Mouse (Mus musculus) retina, postnatal 1 day (tissue): ENCODE data around the gene Psma5.

Experiments used
- DNase-seq: peaks from one replicate; pipeline ENCODE4 v3.0.0-alpha.2; 2012

The Psma5 gene

DNA sequence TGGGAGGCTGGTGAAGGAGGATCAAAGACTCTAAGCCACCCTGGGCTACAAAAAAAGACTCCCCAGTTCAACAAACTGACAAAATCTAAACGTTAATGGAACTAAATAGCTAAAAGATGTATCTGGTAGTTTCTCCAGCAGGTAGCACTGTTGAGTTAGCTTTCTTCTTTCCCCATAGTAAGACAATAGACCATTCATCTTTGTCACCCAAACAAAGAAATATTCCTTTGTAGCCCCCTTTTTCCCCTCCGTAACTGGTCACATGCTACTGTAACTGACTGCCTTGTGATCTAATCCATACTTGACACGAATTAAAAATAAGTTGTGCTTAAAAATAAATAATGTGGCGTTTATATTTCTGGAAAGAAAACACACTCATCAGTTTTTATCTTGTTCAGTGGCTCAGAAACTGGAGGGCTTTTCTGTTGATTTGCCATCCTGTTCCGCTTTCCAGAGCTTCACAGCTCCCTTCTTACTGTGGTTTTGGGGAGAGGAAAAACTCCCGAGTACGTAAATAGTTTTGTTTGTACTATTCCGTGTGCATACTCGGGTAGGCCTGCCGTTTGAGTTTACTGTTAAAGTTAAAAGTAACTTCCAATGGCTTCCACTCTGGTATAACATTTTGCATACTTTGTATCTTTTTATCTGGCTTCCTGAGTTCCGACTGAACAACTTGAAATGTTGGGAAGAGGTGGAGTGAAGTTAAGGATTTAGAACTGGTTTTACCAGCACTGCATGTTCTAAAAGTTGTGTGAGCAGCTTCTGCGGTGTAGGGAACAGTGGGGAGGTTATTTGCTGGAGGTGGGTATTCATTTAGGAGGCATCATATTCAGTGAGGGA, 25.9 kb downstream of the Psma5 start:
- peak; percentile 87 for DNase-seq

DNA sequence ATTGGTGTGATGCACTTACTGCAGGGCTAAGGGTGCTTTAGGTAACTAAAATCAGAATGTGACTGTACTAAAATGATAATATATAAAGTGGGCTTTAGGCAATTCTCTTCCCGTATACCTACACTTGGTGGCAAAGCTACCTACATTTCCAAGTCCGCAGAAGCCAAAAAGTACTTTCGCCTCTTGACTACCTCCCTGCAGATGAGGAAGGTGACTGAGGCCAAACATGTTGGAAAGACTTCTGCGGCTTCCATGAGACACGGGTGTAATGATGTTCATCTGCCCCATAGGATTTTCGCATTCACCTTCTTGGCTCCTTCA, 26.5 kb downstream of the Psma5 start:
- no peak for DNase-seq

DNA sequence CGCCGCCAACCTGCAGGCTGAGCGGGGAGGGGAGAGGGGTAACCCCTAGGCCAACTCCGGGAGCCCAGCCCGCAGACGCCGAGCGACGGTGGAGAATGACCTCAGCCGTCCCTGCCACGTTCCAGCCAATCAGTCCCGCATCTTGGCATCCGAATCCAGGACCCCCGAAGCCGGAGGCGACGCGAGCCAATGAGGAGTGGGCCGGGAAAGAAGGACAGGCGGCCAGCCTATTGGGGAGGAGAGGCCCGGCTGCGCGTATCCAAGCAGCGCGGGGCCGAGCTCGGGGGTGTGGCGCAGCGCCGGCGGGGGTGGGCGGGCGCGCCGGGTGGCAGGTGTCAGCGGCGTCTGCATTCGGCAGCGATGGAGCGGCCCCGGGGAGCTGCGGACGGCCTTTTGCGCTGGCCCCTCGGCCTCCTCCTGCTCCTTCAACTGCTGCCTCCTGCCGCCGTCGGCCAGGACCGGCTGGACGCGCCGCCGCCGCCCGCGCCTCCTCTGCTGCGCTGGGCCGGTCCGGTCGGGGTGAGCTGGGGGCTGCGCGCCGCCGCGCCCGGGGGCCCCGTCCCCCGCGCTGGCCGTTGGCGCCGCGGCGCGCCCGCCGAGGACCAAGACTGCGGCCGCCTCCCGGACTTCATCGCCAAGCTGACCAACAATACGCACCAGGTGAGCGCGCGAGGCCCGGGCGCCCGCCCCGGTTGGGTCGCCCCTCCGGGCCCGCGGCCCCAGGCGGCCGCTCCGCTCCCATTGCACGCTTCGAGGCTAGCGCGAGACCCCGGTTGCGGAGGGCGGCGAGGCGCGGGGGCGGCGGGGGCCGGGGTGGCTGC, 27.3 kb downstream of the Psma5 start, which contains the start of gene Sort1:
TSS of gene Sort1 (plus strand) at position 302 of the 821 bp plus-strand sequence.
- DNase-seq, result peak; percentile 98

DNA sequence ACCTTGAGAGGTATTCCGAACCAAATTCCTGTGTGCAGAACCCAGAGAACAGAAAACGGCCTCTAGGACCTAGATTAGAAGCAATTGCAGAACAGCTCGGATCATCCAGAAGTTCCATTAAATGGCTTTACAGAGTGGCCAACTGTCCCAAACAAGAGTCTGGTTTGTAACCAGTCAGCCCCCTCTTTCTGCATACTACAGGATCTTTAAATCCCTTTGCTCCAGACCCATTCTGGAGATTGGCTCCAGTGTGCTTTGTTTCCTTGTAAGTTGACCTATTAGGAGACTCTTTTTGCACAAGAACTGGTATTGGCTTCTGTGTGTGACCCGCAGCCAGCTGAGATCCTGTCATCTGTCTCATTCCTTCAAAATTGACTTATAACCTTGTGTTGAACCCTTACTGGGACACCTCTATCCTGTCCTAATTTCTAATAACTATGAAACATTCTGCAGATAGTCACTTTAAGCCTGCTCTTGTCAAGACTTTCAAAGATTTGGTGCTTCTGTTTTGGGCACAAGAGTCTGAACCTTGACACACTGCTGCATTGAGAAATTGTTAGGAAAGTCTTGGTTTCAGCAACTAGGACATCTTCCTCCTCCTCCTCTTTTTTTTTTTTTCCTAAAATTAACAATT, 28.5 kb downstream of the Psma5 start:
- DNase-seq, result no peak

DNA sequence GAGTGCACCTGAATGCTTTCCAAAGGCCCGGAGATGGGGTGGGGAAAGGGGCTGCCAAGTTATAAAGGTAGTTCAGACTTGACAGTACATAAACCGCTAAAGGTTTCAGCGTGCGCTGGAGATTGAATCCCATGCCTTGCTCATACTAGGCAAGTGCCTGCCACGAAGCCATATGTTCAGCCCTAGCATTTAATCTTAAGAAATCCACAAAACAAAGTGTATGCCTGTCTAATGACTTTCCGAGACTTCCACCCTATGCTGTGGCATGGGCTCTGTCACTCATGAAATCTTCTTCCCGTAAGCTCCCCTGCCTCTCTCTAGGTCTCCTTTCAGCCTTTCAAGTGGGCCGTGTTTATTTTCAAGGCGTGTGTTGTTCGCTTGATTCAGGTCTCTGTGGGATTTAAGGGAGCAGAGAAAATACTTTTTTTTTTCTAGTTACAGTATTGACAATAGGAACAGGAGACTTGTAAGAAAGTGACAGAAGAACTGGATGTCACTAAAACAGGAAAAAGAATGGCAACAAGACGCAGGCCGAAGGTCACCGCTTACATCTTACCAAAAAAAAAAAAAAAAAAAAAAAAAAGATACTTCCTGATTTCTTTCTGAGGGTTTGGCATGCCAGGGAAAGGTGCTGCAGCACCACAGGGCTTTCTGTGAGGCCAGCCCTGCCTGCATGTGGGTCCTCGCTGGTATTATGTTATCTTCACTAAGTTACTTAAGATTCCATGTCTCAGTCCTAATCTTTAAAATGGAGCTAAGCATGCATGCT, 30.1 kb downstream of the Psma5 start:
- no peak for DNase-seq

DNA sequence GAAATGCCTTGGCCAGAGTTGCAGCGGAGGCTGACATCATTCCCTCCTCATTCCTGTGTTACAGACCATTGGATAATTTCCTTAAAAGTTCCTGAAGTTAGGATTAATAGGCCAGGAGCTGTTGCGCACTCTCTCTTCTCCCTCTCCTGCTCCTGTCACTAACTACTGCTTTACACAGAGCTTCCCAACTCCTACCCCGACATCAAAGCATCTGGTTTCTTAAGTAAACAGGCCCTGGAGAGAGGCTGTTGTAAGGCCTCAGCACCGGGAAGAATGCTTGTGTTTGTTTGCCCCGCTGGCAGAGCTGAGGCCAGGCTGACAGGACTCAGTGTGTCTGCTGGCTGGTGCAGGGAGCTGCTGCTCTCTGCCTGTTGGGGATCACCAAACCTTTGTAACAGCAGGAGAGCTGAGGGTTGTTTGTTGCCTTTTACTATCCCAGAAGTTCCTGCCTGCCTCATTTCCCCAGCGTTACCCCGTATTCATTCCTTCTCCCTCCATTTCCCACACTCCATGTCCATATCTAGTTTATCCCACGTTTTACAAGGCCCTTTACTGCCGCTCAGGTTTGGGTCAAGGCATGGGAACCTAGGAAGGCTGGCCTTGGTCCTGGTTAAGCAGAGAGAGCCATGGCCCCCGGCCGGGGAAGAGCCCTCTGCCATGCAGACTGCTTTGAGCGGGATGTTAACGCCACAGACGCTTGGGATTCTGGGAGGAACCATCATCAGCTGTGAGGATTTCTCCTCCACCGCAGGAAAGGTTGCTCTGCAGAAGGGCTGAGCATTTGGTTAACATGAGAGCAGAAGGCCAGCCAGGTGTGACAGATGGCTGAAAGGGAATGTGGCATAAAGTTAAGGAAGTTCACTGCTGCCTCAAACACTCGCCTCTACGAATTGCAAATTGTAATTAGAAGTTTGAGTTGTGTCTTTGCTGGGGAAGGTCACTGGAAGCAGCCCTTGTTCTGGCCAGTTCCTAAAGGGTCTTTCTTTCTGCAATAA, 31.4 kb downstream of the Psma5 start:
- DNase-seq, result no peak

DNA sequence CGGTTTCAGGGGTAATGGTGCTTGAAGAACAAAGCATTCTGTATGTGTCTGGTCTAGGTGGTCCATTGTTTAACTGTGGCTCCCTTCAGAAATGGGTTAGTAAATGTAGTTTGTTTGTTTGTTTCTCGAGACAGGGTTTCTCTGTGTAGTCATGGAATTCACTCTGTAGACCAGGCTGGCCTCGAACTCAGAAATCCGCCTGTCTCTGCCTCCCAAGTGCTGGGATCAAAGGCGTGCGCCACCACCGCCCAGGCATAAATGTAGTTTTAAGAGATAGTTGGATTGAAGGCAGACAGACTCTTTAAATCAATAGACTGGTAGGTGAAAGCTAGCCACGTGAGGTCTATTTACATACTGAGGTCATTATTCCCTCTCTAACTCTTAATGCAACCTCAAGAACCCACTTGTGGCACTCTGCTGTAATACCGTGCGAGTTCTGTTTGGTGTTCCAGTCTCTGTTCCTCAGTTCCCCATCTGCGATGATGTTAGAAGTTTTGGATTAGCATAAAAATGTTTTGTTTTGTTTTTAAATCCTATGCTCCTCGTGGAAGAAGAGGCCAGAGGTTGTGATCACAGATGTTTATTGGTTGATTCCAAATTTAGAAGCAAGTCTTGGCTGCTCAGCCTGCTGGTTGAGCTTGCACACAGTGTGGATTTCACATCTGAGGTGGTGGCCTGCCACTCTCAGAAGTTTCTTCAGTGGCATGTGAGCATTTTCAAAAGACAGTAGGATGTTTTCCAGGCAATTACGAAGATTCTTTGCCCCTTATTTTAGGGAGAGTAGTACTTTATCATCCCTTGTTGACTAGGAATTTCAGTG, 32.8 kb downstream of the Psma5 start:
- no peak for DNase-seq

DNA sequence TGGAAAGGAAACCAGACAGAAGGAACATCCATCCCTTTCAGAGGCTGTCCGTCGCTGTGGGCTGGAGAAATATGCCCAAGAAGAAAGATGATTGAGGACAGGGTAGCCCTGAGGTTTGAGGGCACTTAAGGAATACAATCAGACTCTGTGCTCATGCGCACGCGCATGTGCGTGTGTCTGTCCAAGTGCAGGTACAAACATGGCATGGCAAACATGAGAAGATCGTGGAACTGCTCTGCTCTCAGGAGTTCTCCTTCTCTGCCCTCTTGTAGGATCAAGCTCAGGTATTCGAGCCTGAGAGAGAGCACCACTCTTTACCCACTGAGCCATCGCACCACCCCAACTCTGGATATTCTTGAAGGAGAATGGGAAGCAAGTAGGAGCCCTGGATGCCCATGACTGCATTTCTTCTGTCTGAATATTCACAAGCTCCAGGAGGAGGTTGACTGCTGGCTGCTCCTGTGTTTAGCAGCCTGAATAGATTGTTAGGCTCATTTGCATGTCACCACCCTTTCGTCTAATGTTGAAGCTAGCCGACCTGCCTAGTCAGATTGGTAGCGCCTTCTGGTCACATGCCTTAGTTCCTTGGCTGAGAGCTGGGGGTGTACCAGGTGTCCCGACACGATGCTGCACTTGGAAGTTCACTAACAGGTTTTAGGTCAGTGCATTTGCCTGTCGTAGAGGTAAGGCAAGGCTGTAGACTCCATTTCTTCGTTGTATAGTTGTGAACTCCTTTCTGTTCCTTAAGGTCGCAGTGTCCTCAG, 34.5 kb downstream of the Psma5 start:
- no peak for DNase-seq

DNA sequence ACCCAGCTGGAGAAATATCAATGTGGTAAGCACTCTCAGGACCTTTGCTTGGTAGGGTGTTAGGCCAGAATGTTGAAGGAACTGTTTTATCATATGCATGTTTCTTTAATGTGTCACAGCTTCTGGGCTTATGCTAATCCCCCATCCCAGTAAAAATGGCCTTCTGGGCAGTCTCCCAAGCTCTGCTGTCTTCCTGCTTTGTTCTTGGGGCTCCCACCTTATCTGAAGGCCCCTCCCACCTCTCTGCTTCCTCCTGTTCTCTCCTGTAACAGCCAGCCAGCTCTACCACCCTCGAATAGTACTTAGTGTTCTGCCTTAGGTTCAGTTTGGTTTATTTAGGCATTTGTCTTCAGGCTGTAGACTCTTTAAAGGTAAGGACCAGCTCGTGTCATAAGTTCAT, 37.7 kb downstream of the Psma5 start:
- DNase-seq, result no peak

DNA sequence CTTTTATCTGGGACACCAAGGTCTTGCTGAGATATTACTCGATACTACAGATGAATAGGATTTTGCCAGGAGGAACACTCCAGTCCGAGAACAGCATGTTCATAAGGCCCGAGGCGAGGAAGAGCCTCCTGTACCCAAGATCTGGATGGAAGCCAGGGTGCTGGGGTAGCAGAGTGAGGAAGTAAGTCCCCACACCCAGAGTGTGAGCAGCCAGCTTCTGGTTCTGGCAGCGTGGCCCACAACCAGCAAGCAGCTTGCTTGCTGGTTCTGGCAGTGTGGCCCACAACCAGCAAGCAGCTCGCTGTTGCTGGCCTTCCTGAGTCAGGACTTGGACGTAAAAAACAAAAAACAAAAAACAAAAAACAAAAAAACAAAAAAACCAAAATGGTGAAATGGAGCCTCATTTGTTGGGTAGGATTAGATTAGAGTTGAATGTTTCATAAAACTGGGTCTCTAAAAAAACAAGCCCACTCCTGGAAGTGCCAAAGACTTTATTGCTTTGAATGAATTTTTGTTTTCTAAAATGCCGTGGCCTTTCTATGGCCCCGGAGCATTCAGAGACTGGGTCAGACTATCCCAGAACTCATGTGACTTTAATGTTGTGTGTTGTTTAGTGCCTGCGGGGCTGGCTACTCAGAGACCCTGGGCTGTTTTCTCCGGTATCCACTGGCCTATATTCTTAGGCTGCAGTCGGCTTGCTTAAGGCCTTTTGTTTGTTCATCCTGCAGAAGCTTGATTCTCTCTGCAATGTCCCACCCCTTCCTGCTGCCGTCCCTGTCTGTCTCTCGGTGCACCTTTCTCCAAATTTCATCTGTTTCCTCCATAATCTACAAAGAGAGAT, 38.9 kb downstream of the Psma5 start:
- DNase-seq, result peak; percentile 50

DNA sequence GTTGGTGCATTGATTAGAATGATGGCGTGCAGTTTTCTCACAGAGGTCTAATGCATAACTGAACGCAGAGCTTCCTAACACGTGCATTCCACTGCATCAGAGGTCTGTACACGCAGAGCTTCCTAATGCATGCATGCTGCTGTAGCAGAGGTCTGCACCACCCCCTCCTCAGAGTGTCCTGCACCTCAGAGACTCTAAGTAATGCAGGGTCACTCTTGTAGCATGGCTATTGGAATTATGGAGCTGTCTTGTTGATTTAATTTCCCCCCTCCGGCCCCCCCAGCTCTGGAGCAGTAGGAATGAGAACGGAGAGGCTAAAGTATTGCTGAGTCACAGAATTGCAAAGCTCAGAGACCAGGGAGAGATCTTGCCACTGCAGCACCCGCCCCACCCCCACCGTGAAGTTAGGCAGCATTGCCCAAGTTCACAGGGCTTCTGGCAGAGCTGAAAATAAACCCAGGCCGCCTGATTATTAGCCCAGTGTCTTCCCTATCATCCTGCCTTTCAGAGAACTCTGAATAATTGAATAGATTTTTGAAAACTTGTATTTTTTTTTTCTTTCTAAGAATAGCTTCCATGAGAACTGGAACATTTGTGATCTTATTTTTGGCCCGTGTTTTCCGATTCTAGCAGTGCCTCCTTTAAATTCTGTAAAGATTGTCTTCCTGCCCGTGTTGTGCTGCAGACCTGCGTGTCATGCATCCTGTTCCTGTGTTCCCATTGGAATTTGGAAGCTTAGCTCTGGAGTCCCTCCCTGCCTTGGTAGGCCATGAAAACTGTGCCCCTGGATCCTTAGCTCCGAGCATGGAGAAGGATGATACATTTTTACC, 39.7 kb downstream of the Psma5 start:
- peak; percentile 64 for DNase-seq

DNA sequence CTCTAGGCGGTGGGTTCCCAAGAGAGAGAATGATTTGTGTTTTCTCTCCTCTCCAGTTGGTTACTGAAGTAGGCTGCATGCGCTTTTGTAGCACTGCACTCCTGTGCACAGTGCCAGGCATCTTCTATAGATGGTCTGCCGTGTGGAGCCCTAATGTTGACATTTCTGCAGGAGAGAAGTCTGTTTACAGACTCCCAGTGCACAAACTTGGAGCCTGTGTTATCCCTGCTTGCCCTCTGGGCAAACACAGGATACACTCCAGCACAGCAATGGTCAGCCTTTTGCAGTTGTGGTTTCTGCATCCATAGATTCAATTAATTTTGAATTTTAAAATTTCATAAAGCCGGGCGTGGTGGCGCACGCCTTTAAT, 40.3 kb downstream of the Psma5 start:
- DNase-seq, result no peak

DNA sequence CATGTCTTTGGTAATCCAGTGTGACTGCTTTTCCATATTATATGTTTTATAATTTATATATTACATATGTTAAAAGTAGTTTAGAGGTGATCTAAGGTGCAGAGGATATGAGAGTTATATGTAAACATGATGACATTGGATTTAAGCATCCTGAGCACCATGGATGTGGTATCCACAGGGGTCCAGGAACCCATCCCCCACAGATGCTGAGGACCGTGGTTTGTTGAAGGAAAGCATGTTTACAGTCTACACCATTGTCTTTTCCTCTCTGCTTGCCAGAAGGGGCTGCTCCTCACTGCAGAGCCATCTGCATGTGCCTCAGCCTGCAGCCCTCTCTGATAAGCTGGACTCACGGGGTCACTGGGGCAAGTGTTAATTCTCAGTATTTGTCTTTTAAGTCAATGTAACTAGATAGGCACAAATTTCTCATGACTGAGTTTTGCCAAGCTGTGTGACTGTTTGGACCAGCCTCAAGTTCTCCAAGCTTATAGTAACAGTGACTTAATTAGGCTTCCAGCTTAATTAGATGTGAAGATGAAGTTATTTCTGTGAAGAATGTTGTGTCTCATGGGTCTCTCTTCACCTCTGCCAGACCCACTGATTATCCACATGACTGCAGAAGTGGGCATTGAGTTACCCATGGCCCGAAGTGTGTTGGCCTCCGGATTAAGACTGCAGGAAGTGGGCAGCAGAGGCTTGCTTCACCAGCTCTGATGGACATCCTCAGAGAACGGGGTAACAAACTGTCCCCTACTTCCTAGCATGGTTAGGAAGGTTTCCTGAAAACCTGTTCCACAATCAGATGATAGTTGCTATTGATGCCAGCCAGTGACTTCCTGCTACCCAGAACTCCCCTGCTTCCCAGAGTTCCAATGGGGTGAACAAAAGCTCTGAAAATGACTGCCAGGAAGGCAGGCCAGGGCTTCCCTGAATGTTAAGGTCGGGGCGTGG, 41.2 kb downstream of the Psma5 start:
- DNase-seq, result peak; percentile 61

DNA sequence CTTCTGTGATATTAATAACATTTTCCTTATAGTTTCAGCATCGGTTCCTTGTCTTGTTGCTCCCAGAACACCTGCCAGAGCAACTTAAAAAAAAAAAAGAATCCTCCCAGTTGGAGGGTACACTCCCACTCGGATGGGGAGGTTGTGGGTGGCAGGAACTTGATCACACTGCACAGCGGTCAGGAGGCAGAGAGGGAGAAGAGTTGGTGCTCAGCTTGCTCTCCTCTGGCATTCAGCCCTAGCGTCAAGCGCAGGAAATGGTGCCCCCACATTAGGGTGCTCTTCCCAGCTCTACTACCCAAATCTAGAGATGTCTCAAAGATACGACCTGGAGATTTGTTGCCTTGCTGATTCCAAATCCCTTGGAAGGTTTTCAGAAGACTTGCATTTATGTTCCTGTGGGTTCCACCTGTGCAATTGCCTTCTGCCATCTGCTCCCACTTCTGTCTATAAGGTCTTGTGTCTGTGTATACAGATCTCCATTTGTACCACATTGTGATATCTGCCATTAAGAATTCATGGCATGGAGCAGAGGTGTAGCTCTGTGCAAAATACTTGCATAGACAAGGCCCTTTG, 43.8 kb downstream of the Psma5 start:
- DNase-seq, result no peak

DNA sequence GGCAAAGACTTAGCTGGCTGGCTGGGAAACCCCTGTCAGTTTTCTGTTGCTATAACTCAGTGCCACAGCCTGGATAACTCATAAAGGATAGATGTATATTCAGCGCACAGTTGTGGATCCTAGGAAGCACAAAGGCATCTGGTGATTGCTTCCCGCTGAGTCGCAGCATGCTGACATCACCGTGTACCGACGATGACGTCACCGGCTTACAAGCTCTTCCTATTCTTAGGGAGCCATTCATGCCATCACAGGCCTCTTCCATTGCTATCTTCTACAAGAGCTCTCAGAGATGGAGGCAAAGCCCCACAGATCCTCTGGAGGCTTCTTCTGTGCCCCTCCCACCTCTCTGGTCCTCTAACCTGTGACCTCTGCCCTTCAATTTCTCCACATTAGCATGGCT, 47.0 kb downstream of the Psma5 start:
- no peak for DNase-seq

DNA sequence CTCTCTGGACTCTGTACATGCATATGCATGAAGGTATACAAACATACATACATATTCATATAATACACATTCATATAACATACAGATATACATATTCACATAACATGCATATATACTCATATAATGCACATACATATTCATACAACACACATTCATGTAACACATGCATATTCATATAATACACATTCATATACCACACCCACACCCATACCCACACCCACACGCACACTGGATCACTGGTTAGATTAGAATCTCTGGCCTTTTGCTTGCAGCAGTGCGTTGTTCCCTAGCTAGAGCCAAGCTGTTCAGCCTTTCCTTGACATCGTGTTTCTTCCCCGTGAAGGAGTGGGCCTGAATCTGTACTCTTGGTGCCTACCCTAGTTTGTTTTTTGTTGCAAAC, 48.0 kb downstream of the Psma5 start:
- no peak for DNase-seq

DNA sequence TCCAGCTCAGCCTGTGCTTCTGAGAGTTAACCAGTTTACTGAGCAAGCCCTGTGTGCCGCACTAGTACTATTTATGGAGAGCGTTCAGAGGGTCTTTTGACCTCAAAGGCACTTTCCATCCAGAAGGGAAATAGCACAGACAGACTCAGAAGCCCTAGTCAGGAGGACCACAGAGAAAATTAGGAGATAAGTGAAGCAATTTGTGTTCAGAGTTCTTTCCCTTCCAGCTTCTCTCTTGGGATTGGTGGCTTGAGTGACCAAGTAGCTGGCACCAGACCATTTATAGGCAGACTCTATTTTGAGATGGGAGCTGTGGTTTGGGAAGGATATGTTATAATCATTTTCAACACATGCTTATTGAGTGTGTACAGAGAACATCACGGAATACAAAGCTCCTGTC, 49.7 kb downstream of the Psma5 start:
- no peak for DNase-seq
